Mouse (Mus musculus) hindbrain, embryonic 15.5 days (tissue): ENCODE measurements around the gene Rab11fip5. TPM values are rescaled to one million over a fixed set of nuclear protein-coding genes. Genes with fewer than 3 reads are reported as not detected.
A peak's percentile ranks its signal among the peaks of the same experiment; 100 is the strongest.

ENCODE experiments used
- ATAC-seq: fragments of 200-750 bp; cut with Nextera tagmentation; 2 replicates; pipeline ENCODE4 v1.8.0; 2017; ENCODE audit warnings: low read depth, moderate number of reproducible peaks, moderate TSS enrichment; ENCODE audit not compliant: low FRiP score
- H3K27ac ChIP-seq: fragments of 300-500 bp; sonication (generic); replicated peaks from 2 replicates; pipeline ENCODE4 v1.5.1; 2015; ENCODE audit warnings: mild to moderate bottlenecking, inconsistent platforms
- H3K27me3 ChIP-seq: fragments of 300-500 bp; sonication (generic); 2 replicates; pipeline ENCODE4 v1.6.1; 2015; ENCODE audit warnings: control low read depth, inconsistent platforms
- H3K36me3 ChIP-seq: fragments of 300-500 bp; sonication (generic); 2 replicates; pipeline ENCODE4 v1.6.1; 2015; ENCODE audit warnings: control low read depth, inconsistent platforms
- H3K4me1 ChIP-seq: fragments of 300-500 bp; sonication (generic); replicated peaks from 2 replicates; pipeline ENCODE4 v1.6.1; 2015; ENCODE audit warnings: control low read depth, inconsistent platforms
- H3K4me2 ChIP-seq: fragments of 300-500 bp; sonication (generic); 2 replicates; pipeline ENCODE4 v1.6.1; 2015; ENCODE audit warnings: moderate library complexity, mild to moderate bottlenecking, inconsistent platforms
- H3K4me3 ChIP-seq: fragments of 300-500 bp; sonication (generic); 2 replicates; pipeline ENCODE4 v1.5.1; 2015; ENCODE audit warnings: mild to moderate bottlenecking, inconsistent platforms
- H3K9ac ChIP-seq: fragments of 300-500 bp; sonication (generic); 2 replicates; pipeline ENCODE4 v1.6.1; 2015; ENCODE audit warnings: inconsistent platforms
- H3K9me3 ChIP-seq: fragments of 300-500 bp; sonication (generic); 2 replicates; pipeline ENCODE4 v1.6.1; 2016; ENCODE audit warnings: control low read depth, inconsistent platforms
- WGBS: fragments of 180-500 bp; shearing (Covaris S2); methylation state at CpG from one replicate; pipeline ENCODE4 v1.1.7; 2015; 5-methylcytosine and 5-hydroxymethylcytosine counted together
- polyA plus RNA-seq: library from polyadenylated mRNA; unstranded; fragments of >200 nt; fragmentation: Nextera tagmentation; extraction: Ambion mirVana; gene quantifications from 2 replicates; pipeline ENCODE4 v1.2.1, GENCODE M21; 2015

The Rab11fip5 gene
- polyA plus RNA-seq, result 24.2 and 24.4 TPM in 2 replicates

GRCm38 (mm10) chr6:85373951-85374733 is at the start of gene Rab11fip5:
TSS of gene Rab11fip5 (minus strand) at chr6:85374634.
- peak; percentile 25; the same call in 1 of the 2 replicates for ATAC-seq
- peaks cover 41% of the 10 kb centered on the region for H3K4me1 ChIP-seq
- H3K4me3 ChIP-seq, result peak within 1 kb of the TSS; percentile 60
- peak within 1 kb of the TSS; percentile 75 for H3K4me2 ChIP-seq
- WGBS, result 1% methylated on average over 77 of the region's 80 CpGs
- peak within 1 kb of the TSS; percentile 87 for H3K27ac ChIP-seq
- H3K9ac ChIP-seq, result peak within 1 kb of the TSS; percentile 70
- H3K27me3 ChIP-seq, result no peaks in the 10 kb centered on the region
- no peaks in the 10 kb centered on the region for H3K36me3 ChIP-seq
- H3K9me3 ChIP-seq, result no peaks in the 10 kb centered on the region

GRCm38 (mm10) chr6:85423836-85424379 is 49.5 kb upstream of the Rab11fip5 start, which contains the start of gene Noto:
TSS of gene Noto (plus strand) at chr6:85423886.
- H3K36me3 ChIP-seq, result no peaks in the 10 kb centered on the region
- no peaks in the 10 kb centered on the region for H3K9me3 ChIP-seq
- no peak within 1 kb of the TSS for H3K9ac ChIP-seq
- 11% methylated on average over 28 of the region's 28 CpGs for WGBS
- H3K4me1 ChIP-seq, result no peaks in the 10 kb centered on the region
- H3K4me3 ChIP-seq, result no peak within 1 kb of the TSS
- H3K4me2 ChIP-seq, result no peak within 1 kb of the TSS
- no peak for ATAC-seq
- 0 out of 2 replicates have a peak, but pooled peaks cover 15% of the 10 kb centered on the region for H3K27me3 ChIP-seq
- H3K27ac ChIP-seq, result no peak within 1 kb of the TSS

- H3K27ac ChIP-seq, result no peak overlapping the region
- whole genome bisulfite sequencing, result 88% methylated on average over 2 of the region's 2 CpGs
Observed at GRCm38 (mm10) chr6:85419150-85419549, 44.7 kb upstream of the Rab11fip5 start.

GRCm38 (mm10) chr6:85415829-85416228 is 41.4 kb upstream of the Rab11fip5 start:
- Histone ChIP-seq H3K4me3 (no peak overlapping the region), H3K36me3 (no peaks in the 10 kb centered on the region), H3K4me1 (no peaks in the 10 kb centered on the region), H3K9me3 (no peaks in the 10 kb centered on the region), H3K27me3 (no peaks in the 10 kb centered on the region), H3K27ac (no peak overlapping the region), H3K4me2 (no peak overlapping the region), H3K9ac (no peak overlapping the region)
- 70% methylated on average over 3 of the region's 3 CpGs for WGBS
- no peak for ATAC-seq

More at GRCm38 (mm10) chr6:85419150-85419549, 44.7 kb upstream of the Rab11fip5 start:
- Histone ChIP-seq H3K27me3 (0 out of 2 replicates have a peak, but pooled peaks cover 12% of the 10 kb centered on the region), H3K9ac (no peak overlapping the region), H3K4me2 (no peak overlapping the region), H3K36me3 (no peaks in the 10 kb centered on the region), H3K4me1 (no peaks in the 10 kb centered on the region), H3K4me3 (no peak overlapping the region), H3K9me3 (no peaks in the 10 kb centered on the region)
- ATAC-seq, result no peak

- Histone ChIP-seq H3K27me3 (peaks cover 38% of the 10 kb centered on the region), H3K9me3 (no peaks in the 10 kb centered on the region), H3K36me3 (no peaks in the 10 kb centered on the region), H3K4me1 (peaks cover 6% of the 10 kb centered on the region), H3K4me3 (no peak overlapping the region), H3K9ac (0 out of 2 replicates have a peak overlapping the region, but pooled peaks have one; percentile 19), H3K4me2 (0 out of 2 replicates have a peak overlapping the region, but pooled peaks have one; percentile 23), H3K27ac (no peak overlapping the region)
- ATAC-seq, result peak; percentile 88
- WGBS, result 11% methylated on average over 13 of the region's 13 CpGs
Observed at GRCm38 (mm10) chr6:85410771-85411273, 36.4 kb upstream of the Rab11fip5 start.

- H3K9ac ChIP-seq, result peak overlapping the region; percentile 21; the same call in 1 of the 2 replicates
- peak overlapping the region; percentile 32 for H3K4me3 ChIP-seq
- no peak overlapping the region for H3K27ac ChIP-seq
- WGBS, result 2% methylated on average over 31 of the region's 31 CpGs
- H3K36me3 ChIP-seq, result no peaks in the 10 kb centered on the region
- H3K4me1 ChIP-seq, result peaks cover 6% of the 10 kb centered on the region
- no peak for ATAC-seq
- H3K27me3 ChIP-seq, result peaks cover 38% of the 10 kb centered on the region
- no peaks in the 10 kb centered on the region for H3K9me3 ChIP-seq
- H3K4me2 ChIP-seq, result peak overlapping the region; percentile 60
Observed at GRCm38 (mm10) chr6:85409003-85409402, 34.6 kb upstream of the Rab11fip5 start.

GRCm38 (mm10) chr6:85403039-85403438 is 28.6 kb upstream of the Rab11fip5 start:
- H3K9ac ChIP-seq, result no peak overlapping the region
- no peaks in the 10 kb centered on the region for H3K36me3 ChIP-seq
- H3K27ac ChIP-seq, result peak overlapping the region; percentile 47; the same call in 1 of the 2 replicates
- no peak for ATAC-seq
- no peak overlapping the region for H3K4me2 ChIP-seq
- peaks cover 12% of the 10 kb centered on the region for H3K27me3 ChIP-seq
- no peaks in the 10 kb centered on the region for H3K4me1 ChIP-seq
- H3K4me3 ChIP-seq, result no peak overlapping the region
- H3K9me3 ChIP-seq, result no peaks in the 10 kb centered on the region
- 63% methylated on average over 10 of the region's 10 CpGs for WGBS

- Histone ChIP-seq H3K4me3 (no peak overlapping the region), H3K9me3 (no peaks in the 10 kb centered on the region), H3K36me3 (no peaks in the 10 kb centered on the region), H3K9ac (no peak overlapping the region), H3K27me3 (peaks cover 8% of the 10 kb centered on the region; the same call in 1 of the 2 replicates), H3K4me1 (no peaks in the 10 kb centered on the region), H3K4me2 (no peak overlapping the region), H3K27ac (peak overlapping the region; percentile 47; the same call in 1 of the 2 replicates)
- 48% methylated on average over 2 of the region's 2 CpGs for WGBS
- ATAC-seq, result no peak
Observed at GRCm38 (mm10) chr6:85402613-85403012, 28.2 kb upstream of the Rab11fip5 start.

GRCm38 (mm10) chr6:85399715-85400114 is 25.3 kb upstream of the Rab11fip5 start:
- no peaks in the 10 kb centered on the region for H3K4me1 ChIP-seq
- ATAC-seq, result no peak
- 38% methylated on average over 5 of the region's 5 CpGs for WGBS

GRCm38 (mm10) chr6:85397165-85397564 is 22.7 kb upstream of the Rab11fip5 start:
- Histone ChIP-seq H3K4me3 (no peak overlapping the region), H3K36me3 (no peaks in the 10 kb centered on the region), H3K27ac (no peak overlapping the region), H3K4me1 (no peaks in the 10 kb centered on the region), H3K4me2 (no peak overlapping the region), H3K27me3 (no peaks in the 10 kb centered on the region), H3K9ac (no peak overlapping the region), H3K9me3 (no peaks in the 10 kb centered on the region)
- 27% methylated on average over 1 of the region's 1 CpGs for WGBS
- ATAC-seq, result no peak

More at GRCm38 (mm10) chr6:85399715-85400114, 25.3 kb upstream of the Rab11fip5 start:
- Histone ChIP-seq H3K9ac (no peak overlapping the region), H3K36me3 (no peaks in the 10 kb centered on the region), H3K9me3 (no peaks in the 10 kb centered on the region), H3K4me3 (no peak overlapping the region), H3K4me2 (no peak overlapping the region), H3K27me3 (no peaks in the 10 kb centered on the region), H3K27ac (no peak overlapping the region)

- Histone ChIP-seq H3K4me2 (no peak overlapping the region), H3K27me3 (no peaks in the 10 kb centered on the region), H3K9ac (no peak overlapping the region), H3K4me1 (no peaks in the 10 kb centered on the region), H3K9me3 (no peaks in the 10 kb centered on the region), H3K36me3 (no peaks in the 10 kb centered on the region), H3K27ac (no peak overlapping the region), H3K4me3 (no peak overlapping the region)
- ATAC-seq, result no peak
- WGBS, result 84% methylated on average over 2 of the region's 2 CpGs
Observed at GRCm38 (mm10) chr6:85395360-85395759, 20.9 kb upstream of the Rab11fip5 start.

GRCm38 (mm10) chr6:85391803-85392202 is 17.4 kb upstream of the Rab11fip5 start:
- Histone ChIP-seq H3K4me3 (no peak overlapping the region), H3K27me3 (no peaks in the 10 kb centered on the region), H3K9ac (no peak overlapping the region), H3K9me3 (no peaks in the 10 kb centered on the region), H3K27ac (no peak overlapping the region), H3K4me2 (no peak overlapping the region), H3K36me3 (no peaks in the 10 kb centered on the region), H3K4me1 (no peaks in the 10 kb centered on the region)
- WGBS, result 17% methylated on average over 5 of the region's 7 CpGs
- ATAC-seq, result no peak
